Mouse (Mus musculus) right cerebral cortex, adult 18-20 months (tissue): Measurements from ENCODE around the gene Rasgrp2.

Source experiments
- DNase-seq: peaks from one replicate; pipeline ENCODE4 v3.0.0; 2022; ENCODE audit warnings: mixed read lengths

Rasgrp2 gene

DNA sequence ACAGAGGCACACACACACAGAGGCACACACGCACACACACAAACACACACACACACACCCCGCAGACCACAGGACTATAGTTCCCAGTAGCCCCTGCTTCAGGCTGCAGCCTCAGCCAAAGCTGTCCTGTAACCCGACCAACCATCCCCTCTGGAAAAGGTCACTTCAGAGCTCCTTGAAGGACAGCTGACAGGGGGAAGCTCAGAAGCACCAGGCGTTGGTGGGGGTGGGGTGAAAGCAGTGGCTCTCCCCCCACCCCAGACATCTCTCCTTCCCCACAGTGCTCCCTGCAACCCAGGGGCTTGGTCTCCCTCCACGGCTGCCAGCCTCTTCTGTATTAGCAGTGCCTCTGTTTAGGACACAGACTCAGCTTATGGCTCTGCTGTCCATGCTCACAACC lies 15.7 kb upstream of the Rasgrp2 start:
- DNase-seq, result no peak

DNA sequence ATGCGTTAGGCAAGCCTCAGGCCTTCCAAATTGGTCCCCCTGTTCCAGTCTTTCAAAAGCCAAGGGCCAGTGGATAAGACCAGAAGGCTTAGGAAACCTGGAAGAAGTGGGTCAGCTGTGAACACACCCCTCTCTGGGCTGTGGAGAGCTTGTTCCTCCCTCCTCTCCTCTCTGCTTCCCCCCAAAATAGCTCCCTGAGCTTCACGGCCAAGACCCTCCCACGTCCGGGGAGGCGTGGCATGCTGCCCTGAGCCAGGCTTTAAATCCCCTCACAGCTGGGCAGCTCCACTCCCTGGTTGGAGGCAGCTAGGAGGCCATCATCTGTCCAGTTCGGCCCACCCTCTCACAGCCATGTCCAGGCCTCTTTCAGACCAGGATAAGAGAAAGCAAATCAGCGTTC lies 15.0 kb upstream of the Rasgrp2 start, which contains the start of gene Pygm:
Pygm (plus strand) TSS at position 272 of the 400 bp plus-strand sequence.
- peak; percentile 66 for DNase-seq

GRCm38 (mm10) chr19:6384954-6385353 lies 14.2 kb upstream of the Rasgrp2 start:
- DNase-seq, result no peak

GRCm38 (mm10) chr19:6385419-6385818 lies 13.7 kb upstream of the Rasgrp2 start:
- DNase-seq, result no peak

DNA sequence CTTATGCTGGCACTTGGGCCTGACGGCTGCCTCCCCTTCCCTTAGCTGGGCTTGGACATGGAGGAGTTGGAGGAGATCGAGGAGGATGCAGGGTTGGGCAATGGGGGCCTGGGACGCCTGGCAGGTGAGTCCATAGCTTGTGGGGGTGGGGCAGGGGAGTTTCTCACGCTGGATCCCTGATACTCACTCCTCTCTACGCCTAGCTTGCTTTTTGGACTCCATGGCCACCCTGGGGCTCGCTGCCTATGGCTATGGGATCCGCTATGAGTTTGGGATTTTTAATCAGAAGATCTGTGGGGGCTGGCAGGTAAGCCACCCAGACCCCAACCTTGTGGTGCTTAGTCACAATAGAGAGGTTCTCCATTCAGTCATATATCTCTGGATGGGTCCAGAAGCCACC lies 13.3 kb upstream of the Rasgrp2 start:
- DNase-seq, result no peak

DNA sequence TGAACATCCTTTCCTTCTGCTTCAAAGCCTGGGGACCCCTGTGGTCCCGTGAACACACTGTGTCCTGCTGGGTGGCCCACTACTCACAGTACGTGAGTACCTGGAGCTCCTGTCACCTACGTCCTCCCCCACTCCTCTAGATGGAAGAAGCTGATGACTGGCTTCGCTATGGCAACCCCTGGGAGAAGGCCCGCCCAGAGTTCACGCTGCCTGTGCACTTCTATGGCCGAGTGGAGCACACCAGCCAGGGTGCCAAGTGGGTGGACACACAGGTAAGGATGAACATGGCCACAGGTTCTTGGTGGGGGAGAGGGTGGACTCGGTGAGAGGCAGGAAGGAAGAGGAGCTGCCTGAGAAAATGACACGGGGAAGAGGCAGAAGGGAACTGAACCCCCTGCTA lies 12.9 kb upstream of the Rasgrp2 start:
- no peak for DNase-seq

DNA sequence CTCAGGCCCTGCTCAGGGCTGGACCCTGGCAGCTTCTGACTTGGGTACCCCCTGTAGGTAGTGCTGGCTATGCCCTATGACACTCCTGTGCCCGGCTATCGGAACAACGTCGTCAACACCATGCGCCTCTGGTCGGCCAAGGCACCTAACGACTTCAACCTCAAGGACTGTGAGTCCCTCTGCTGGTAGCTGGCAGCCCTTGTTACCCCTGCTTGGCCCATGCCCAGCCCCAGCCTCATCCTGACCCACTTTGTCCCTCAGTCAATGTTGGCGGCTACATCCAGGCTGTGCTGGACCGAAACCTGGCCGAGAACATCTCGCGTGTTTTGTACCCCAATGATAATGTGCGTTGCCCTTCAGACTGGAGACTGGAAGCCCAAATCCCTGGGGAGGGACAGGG lies 11.1 kb upstream of the Rasgrp2 start:
- DNase-seq, result no peak

GRCm38 (mm10) chr19:6389803-6390202 lies 9.3 kb upstream of the Rasgrp2 start:
- no peak for DNase-seq

DNA sequence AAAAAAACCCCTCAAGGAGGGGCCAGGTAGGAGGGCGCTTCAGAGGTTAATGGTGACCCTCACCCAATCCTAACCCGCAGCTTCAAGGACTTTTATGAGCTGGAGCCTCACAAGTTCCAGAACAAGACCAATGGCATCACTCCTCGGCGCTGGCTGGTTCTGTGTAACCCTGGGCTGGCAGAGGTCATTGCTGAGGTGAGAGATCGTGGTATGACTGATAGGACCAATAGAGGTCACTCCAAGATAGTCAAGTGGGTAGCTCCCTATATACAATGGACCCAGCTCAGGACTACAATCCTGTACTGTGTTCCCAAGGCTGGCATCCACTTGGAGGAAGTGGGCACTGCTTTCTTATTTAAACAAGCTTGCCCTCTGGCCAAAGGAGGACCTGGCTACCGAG lies 8.9 kb upstream of the Rasgrp2 start:
- no peak for DNase-seq

DNA sequence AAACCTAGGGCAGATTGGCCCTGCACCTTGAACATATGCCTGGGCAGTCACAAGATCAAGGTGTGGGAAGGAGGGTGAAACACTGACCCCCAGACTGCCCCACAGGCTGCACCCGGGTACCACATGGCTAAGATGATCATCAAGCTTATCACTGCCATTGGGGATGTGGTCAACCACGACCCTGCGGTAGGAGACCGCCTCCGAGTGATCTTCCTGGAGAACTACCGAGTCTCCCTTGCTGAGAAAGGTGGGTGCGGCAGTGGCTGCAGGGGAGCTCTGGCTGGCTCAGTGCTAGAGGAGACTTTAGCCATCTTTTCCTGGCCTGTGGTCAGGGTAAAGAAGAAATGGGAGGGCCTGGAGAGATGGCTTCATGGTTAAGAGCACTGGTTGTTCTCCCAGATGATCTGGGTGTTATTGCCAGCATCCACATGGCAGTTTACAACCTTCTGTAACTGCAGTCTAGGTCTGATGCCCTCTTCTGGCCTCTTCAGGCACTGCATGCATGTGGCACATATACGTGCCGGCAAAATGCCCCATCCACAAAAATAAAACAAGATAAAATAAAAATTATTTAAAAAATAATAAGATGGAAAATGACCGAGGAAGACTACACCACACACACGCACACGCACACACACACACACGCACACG lies 6.3 kb upstream of the Rasgrp2 start:
- no peak for DNase-seq

- no peak for DNase-seq
Measured at GRCm38 (mm10) chr19:6393637-6394036, 5.5 kb upstream of the Rasgrp2 start.

- DNase-seq, result no peak
Measured at GRCm38 (mm10) chr19:6396237-6396636, 2.9 kb upstream of the Rasgrp2 start.

GRCm38 (mm10) chr19:6397582-6398249 lies 1.4 kb upstream of the Rasgrp2 start:
- DNase-seq, result no peak

- no peak for DNase-seq
Measured at GRCm38 (mm10) chr19:6398447-6399284, 474 bp upstream of the Rasgrp2 start.

DNA sequence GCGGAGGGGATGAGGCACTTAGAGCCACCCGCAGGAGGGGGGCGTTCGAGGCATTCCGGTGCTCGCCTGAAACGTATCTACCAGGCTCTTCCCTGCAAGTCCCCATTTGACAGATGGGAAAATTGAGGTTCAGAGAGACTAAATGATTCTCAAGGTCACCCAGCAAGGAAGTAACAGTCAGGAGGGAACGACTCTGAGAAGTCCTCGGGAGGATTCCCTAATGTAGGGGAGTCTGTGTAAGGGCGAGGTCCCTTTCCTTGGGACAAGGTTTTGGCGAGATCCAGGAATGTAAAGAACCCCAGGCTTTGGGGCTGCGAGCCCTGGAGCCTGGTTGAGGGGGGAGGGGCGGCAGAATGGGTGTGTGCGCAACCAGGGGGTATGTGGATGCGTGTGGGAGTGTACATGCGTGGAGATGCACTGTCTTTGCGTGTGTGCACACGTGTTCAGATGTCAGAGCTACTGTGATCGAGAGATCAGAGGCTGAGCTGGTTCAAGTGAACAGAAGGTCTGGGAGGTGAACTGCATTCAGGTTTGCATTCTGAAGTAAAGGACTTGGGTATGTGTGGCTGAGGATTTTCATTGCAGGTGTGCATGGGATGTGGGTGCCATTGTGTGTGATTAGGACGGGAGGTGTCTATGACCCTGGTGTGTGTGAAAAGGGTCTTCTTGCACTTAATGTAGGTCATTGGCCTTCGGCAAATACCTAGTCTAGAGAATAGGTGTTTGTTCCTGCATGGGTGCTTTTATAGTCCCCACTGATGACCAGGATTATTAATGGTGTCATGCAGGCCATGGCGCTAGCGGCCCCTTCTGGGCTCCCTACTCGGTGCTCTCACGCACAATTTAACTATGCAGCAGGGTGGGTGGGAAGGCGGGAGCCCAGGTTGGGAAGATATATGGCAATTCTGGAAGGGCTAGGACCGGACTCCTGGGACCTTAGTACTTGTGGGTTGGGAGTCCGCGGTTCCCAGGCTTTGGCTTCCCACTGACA lies 1.3 kb downstream of the Rasgrp2 start:
- no peak for DNase-seq

DNA sequence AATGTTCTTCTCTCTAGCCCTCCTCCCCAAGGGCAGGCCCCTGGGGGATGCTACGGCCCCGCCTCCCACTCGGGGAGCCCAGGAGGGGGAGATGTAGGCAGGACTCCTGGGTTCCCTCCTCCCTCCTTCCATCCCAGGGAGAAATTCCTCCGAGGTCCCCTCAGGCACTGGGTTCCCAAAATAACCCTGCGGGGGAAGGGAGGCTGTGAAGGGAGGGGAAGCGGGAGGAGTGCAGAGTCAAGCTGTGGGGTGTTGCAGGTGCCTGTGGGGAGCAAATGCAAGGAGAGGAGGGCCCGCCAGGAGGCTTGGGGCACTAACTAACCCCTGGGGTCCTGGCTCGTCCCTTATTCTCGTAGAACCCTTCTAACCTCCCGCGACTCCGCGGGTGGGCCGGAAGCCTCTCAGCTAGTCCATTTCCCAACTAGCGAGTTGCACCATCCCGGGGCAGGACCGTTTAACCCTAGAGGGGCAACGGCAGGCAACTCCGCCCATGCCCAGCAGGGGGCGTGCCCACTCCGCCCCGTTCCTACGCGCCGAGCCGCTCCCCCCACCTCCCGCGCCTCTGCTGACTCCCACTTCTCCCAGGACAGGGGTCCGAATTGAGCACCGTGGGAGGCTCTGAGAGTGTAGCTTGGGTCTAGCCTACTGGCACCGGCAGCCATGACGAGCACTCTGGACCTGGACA lies 2.1 kb downstream of the Rasgrp2 start:
- DNase-seq, result peak; percentile 64

DNA sequence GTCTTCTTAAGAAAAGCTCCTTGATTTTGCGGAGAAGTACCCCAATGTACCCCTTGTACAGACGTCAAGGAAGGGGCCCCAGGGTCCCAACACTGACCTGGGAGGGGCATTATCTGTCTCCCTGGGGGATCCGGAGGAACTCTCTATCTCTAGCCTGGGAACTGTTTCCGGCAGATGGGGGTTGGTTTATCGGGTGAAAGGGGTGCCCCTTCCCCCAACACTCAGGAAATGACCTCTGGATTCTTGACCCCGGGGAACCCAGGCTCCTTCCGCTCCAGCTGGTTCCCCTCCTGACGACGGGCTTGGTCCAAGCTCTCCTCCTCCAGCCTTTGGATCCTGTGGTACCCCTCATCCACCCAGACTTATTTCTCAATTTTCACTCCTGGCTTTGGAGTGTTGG lies 2.8 kb downstream of the Rasgrp2 start:
- no peak for DNase-seq

- no peak for DNase-seq
Measured at GRCm38 (mm10) chr19:6403869-6404268, 4.7 kb downstream of the Rasgrp2 start.

DNA sequence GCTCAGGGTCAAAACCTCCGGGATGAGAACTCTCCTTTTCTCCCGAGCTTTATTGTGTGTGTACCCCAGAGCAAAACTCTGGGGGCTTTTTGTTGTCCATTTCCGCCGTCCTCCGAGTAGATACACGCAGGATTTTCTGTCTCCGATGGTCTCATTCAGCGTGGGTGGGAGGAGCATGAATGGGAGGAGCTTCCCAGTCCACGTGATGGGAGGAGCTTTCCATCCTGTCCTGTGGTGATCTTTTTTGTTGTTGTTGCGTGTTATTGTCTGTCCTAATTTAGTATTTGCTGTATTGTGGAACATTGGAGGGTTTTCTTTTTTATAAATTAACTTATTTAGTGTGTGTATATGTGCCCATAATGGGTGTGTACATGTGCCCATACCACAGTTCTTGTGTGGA lies 6.3 kb downstream of the Rasgrp2 start:
- no peak for DNase-seq

DNA sequence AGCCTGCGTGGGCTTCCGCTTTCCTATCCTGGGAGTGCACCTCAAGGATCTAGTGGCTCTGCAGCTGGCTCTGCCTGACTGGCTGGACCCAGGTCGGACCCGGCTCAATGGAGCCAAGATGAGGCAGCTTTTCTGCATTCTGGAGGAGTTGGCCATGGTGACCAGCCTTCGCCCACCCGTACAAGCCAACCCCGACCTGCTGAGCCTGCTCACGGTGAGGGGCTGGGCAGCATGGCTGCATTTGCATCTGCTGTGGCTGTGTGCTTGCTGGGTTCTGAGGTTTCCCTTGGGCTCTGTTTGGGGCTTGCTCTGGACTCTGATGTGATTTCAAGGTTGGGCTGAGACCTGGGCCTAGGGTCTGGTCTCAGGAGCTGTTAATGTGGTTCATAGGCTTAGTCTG lies 8.0 kb downstream of the Rasgrp2 start:
- DNase-seq, result no peak

- no peak for DNase-seq
Measured at GRCm38 (mm10) chr19:6407816-6408510, 8.8 kb downstream of the Rasgrp2 start.
